Mouse (Mus musculus) small intestine, adult 2 months (tissue): ENCODE results near the gene Chst10.

ENCODE experiments used
- CTCF ChIP-seq: fragments of 200-500 bp; IDR thresholded peaks from 2 replicates; pipeline ENCODE4 v1.5.1; 2012; ENCODE audit warnings: low read depth, mild to moderate bottlenecking, control low read depth, inconsistent platforms, low read length, moderate library complexity, mixed read lengths; ENCODE audit not compliant: insufficient replicate concordance, insufficient read length; ENCODE audit errors: extremely low read depth
- POLR2A ChIP-seq: fragments of 200-500 bp; IDR thresholded peaks from 2 replicates; pipeline ENCODE4 v1.6.1; 2012; ENCODE audit warnings: low read depth, mild to moderate bottlenecking, control low read depth, inconsistent platforms, low read length, moderate library complexity

DNA sequence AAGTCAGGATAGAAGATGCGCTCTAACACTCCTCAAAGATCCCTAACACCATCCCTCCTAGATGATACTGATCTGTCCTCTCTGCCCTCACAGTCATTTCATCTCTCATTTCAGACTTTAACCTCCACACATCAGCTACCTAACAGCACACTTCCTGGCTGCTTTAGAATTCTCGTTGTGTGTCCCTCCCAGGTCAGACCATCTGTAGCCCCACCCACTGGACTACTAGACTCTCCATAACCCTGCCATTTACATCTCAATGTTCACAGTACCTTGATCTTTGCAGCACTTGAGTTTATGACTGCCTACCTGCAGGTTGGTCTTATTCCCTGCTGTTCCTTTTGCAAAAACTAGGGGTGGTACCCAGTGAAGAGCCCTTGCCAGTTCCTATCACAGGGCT, 74.1 kb downstream of the Chst10 start:
- no peak for TF ChIP-seq CTCF
- TF ChIP-seq POLR2A, result no peak
